Mouse (Mus musculus) T-helper 17 cell (primary cell): Measurements from ENCODE around the gene Znhit2.
"Not testable (repeated sequence)": the region's sequence is repeated elsewhere in the genome, so short reads cannot be mapped to it uniquely, and the experiment has no call there.

Source experiments
- in situ Hi-C, 2 experiments: fragments of 300-600 bp; cut with MboI, MseI; formaldehyde crosslinking; loops; 1 replicate in 1 of 2; 2 replicates in 1 of 2; pipeline ENCODE4 v1.15.1; 2025; ENCODE audit warnings: high pct_unique_total_duplicates in 2 of 2

The Znhit2 gene

GRCm38 (mm10) chr19:6061021-6061533 lies at the start of gene Znhit2:
Znhit2 (plus strand) TSS chr19:6061192.
- in situ Hi-C loops, result no loop called here

- in situ Hi-C loops, result loop anchor here in 1 of 2 experiments (5.0 kb wide), 1 partner anchor 41 kb away; no protein-coding TSS in a partner anchor
These were observed 47.3 kb upstream of the Znhit2 start for GRCm38 (mm10) chr19:6013691-6014090.

- in situ Hi-C loops, result loop anchor here (5.0 kb wide), 3 partner anchors 43 to 93 kb away; partner anchors contain the start of gene Cdc42ep2 (in 1 of the 2)
These were observed 45.9 kb upstream of the Znhit2 start for GRCm38 (mm10) chr19:6014991-6015510.

- in situ Hi-C loops, result loop anchor here (5.0 kb wide), 2 partner anchors 48 to 93 kb away; partner anchors contain the start of gene Cdc42ep2 (in 1 of the 2)
These were observed 45.3 kb upstream of the Znhit2 start, which contains the start of gene Capn1 for GRCm38 (mm10) chr19:6015511-6016315. Capn1 (minus strand) TSS chr19:6015897.

GRCm38 (mm10) chr19:6016532-6016931 lies 44.5 kb upstream of the Znhit2 start:
- in situ Hi-C loops, result loop anchor here (5.0 kb wide), 2 partner anchors 49 to 94 kb away; partner anchors contain the start of gene Cdc42ep2 (in 1 of the 2)

GRCm38 (mm10) chr19:6018142-6019089 lies 42.6 kb upstream of the Znhit2 start:
- in situ Hi-C loops, result loop anchor here (5.0 kb wide), 2 partner anchors 51 to 96 kb away; partner anchors contain the start of gene Cdc42ep2 (in 1 of the 2)

GRCm38 (mm10) chr19:6020276-6020675 lies 40.7 kb upstream of the Znhit2 start:
- in situ Hi-C loops, result no loop called here

GRCm38 (mm10) chr19:6023059-6023458 lies 37.9 kb upstream of the Znhit2 start:
- in situ Hi-C loops, result no loop called here

GRCm38 (mm10) chr19:6023930-6024329 lies 37.1 kb upstream of the Znhit2 start:
- in situ Hi-C loops, result no loop called here

GRCm38 (mm10) chr19:6028991-6029390 lies 32.0 kb upstream of the Znhit2 start:
- in situ Hi-C loops, result no loop called here

- in situ Hi-C loops, result no loop called here
These were observed 31.6 kb upstream of the Znhit2 start for GRCm38 (mm10) chr19:6029426-6029825.

GRCm38 (mm10) chr19:6030520-6031280 lies 30.3 kb upstream of the Znhit2 start:
- in situ Hi-C loops, result loop anchor here in 1 of 2 experiments (10.0 kb wide), 1 partner anchor 804 kb away; no protein-coding TSS in a partner anchor

- in situ Hi-C loops, result loop anchor here in 1 of 2 experiments (5.0 to 10.0 kb wide), 2 partner anchors 69 to 799 kb away; no protein-coding TSS in a partner anchor
These were observed 24.9 kb upstream of the Znhit2 start for GRCm38 (mm10) chr19:6035966-6036585.

- in situ Hi-C loops, result loop anchor here in 1 of 2 experiments (5.0 to 10.0 kb wide), 2 partner anchors 70 to 797 kb away; no protein-coding TSS in a partner anchor
These were observed 23.3 kb upstream of the Znhit2 start for GRCm38 (mm10) chr19:6037695-6038094.

- in situ Hi-C loops, result loop anchor here in 1 of 2 experiments (5.0 to 10.0 kb wide), 2 partner anchors 71 to 796 kb away; no protein-coding TSS in a partner anchor
These were observed 22.7 kb upstream of the Znhit2 start for GRCm38 (mm10) chr19:6038326-6038725.

- in situ Hi-C loops, result no loop called here
These were observed 21.0 kb upstream of the Znhit2 start for GRCm38 (mm10) chr19:6040002-6040401.

GRCm38 (mm10) chr19:6042293-6042692 lies 18.7 kb upstream of the Znhit2 start:
- in situ Hi-C loops, result no loop called here

- in situ Hi-C loops, result not testable (repeated sequence)
These were observed 16.9 kb upstream of the Znhit2 start for GRCm38 (mm10) chr19:6044102-6044501.
